20 mouse cellular contexts compared by ENCODE assay signal in genomic region chr1:34104846-34105245, GRCm38 (mm10).
A peak's percentile ranks its signal among the peaks of the same experiment; 100 is the strongest.
DNase-seq lines count a peak whose midpoint lies in the region; ATAC-seq and TF ChIP-seq lines count a peak whose summit lies in the region.
"Had no signal": no experiment of that assay in that cellular context is flagged by ENCODE, and none has a peak within 500 bp of the region (broad histone marks: within the 10 kb centered on the region; RNA-seq: fewer than 3 reads in every experiment).

No protein-coding gene starts in this region.

- H3K4me3 ChIP-seq in gastrocnemius, adult 2 months = no peak overlapping the region
- no peak overlapping the region for H3K4me3 ChIP-seq in heart, postnatal 0 days (ENCODE audit: low read depth, low read length)
- no peak overlapping the region for H3K4me3 ChIP-seq in midbrain, embryonic 15.5 days
- H3K4me3 ChIP-seq in midbrain, embryonic 11.5 days (ENCODE audit: low read depth, low read length) = no peak overlapping the region
- no peak overlapping the region for H3K4me3 ChIP-seq in liver, postnatal 0 days (ENCODE audit: low read depth, low read length)
- H3K4me3 ChIP-seq: erythroblast, embryonic 14.5 days; hindbrain, embryonic 12.5 days; megakaryocyte, embryonic 14.5 days; neural tube, embryonic 13.5 days had no signal

- H3K4me1 ChIP-seq in heart, postnatal 0 days (ENCODE audit: control insufficient read depth, insufficient read depth) = peaks cover 34% of the 10 kb centered on the region
- H3K4me1 ChIP-seq in midbrain, embryonic 15.5 days = peaks cover 18% of the 10 kb centered on the region
- peaks cover 19% of the 10 kb centered on the region for H3K4me1 ChIP-seq in midbrain, embryonic 11.5 days (ENCODE audit: control insufficient read depth, insufficient read depth, low read length)
- H3K4me1 ChIP-seq in liver, postnatal 0 days (ENCODE audit: insufficient read depth) = peaks cover 4% of the 10 kb centered on the region; the same call in 1 of the 2 replicates
- H3K4me1 ChIP-seq: megakaryocyte, embryonic 14.5 days had no signal

- no peak overlapping the region for H3K4me2 ChIP-seq in heart, postnatal 0 days (ENCODE audit: low read depth, low read length)
- no peak overlapping the region for H3K4me2 ChIP-seq in midbrain, embryonic 15.5 days
- no peak overlapping the region for H3K4me2 ChIP-seq in midbrain, embryonic 11.5 days
- no peak overlapping the region for H3K4me2 ChIP-seq in liver, postnatal 0 days (ENCODE audit: low read depth, low read length)
- H3K4me2 ChIP-seq: hindbrain, embryonic 12.5 days; neural tube, embryonic 13.5 days had no signal

- H3K9ac ChIP-seq in heart, postnatal 0 days (replicated peaks; ENCODE audit: low read depth, low read length) = no peak overlapping the region
- H3K9ac ChIP-seq in midbrain, embryonic 15.5 days = no peak overlapping the region
- H3K9ac ChIP-seq in midbrain, embryonic 11.5 days (ENCODE audit: low read length) = no peak overlapping the region
- H3K9ac ChIP-seq in liver, postnatal 0 days (replicated peaks) = no peak overlapping the region
- H3K9ac ChIP-seq: hindbrain, embryonic 12.5 days; neural tube, embryonic 13.5 days had no signal

- 33% methylated on average over 8 of the region's 8 CpGs for WGBS in heart, postnatal 0 days
- WGBS in midbrain, embryonic 15.5 days = 35% methylated on average over 8 of the region's 8 CpGs
- WGBS in midbrain, embryonic 11.5 days = 32% methylated on average over 8 of the region's 8 CpGs
- WGBS in liver, postnatal 0 days (ENCODE audit: insufficient replicate concordance) = 37% methylated on average over 8 of the region's 8 CpGs

- H3K36me3 ChIP-seq in heart, postnatal 0 days (replicated peaks; ENCODE audit: control insufficient read depth, insufficient read depth, low read length) = no peaks in the 10 kb centered on the region
- H3K36me3 ChIP-seq in midbrain, embryonic 15.5 days (replicated peaks) = no peaks in the 10 kb centered on the region
- H3K36me3 ChIP-seq in midbrain, embryonic 11.5 days (ENCODE audit: control insufficient read depth, insufficient read depth, low read length) = no peaks in the 10 kb centered on the region
- H3K36me3 ChIP-seq in liver, postnatal 0 days (replicated peaks; ENCODE audit: insufficient read depth, low read length) = no peaks in the 10 kb centered on the region
- H3K36me3 ChIP-seq: G1E; hindbrain, embryonic 12.5 days; neural tube, embryonic 13.5 days had no signal

- TF ChIP-seq CTCF in gastrocnemius, adult 2 months (IDR thresholded peaks at IDR 0.05) = no peak
- TF ChIP-seq CTCF in heart, postnatal 0 days (IDR thresholded peaks at IDR 0.05; ENCODE audit: low read depth) = no peak
- TF ChIP-seq CTCF in liver, postnatal 0 days (IDR thresholded peaks at IDR 0.05; ENCODE audit: low read depth) = no peak

- TF ChIP-seq EP300 in heart, postnatal 0 days (IDR thresholded peaks at IDR 0.05; ENCODE audit: low read depth) = no peak
- no peak for TF ChIP-seq EP300 in liver, postnatal 0 days (IDR thresholded peaks at IDR 0.05; ENCODE audit: low read depth)

- no peak for DNase-seq in gastrocnemius, adult 2 months
- no peak for DNase-seq in gastrocnemius, adult 18-20 months (ENCODE audit: low spot score)
- DNase-seq in heart, postnatal 0 days (ENCODE audit: low spot score) = no peak
- no peak for DNase-seq in heart, postnatal 36 days
- DNase-seq in midbrain, embryonic 11.5 days (ENCODE audit: low spot score, missing footprints) = no peak
- no peak for DNase-seq in liver, postnatal 0 days
- DNase-seq in thymus, postnatal 4 days = no peak
- DNase-seq: adrenal gland, adult 8-10 months; cerebellum, adult 8-10 months; gastrocnemius, postnatal 14 days; kidney, adult 8-10 months; right cerebral cortex, postnatal 25 days had no signal

- no peak for ATAC-seq in heart, postnatal 0 days (ENCODE audit: insufficient read depth, low read depth)
- ATAC-seq in midbrain, embryonic 15.5 days (replicated peaks) = 0 out of 2 replicates have a peak, but pooled peaks have one; percentile 27
- no peak for ATAC-seq in midbrain, embryonic 11.5 days (ENCODE audit: low FRiP score)
- peak; percentile 26; the same call in 1 of the 2 replicates for ATAC-seq in liver, postnatal 0 days
- ATAC-seq: forebrain, embryonic 16.5 days; lung, postnatal 0 days had no signal

- 0 out of 2 replicates have a peak overlapping the region, but pooled peaks have one; percentile 4 for H3K27ac ChIP-seq in gastrocnemius, adult 2 months
- peak overlapping the region; percentile 16; the same call in 1 of the 2 replicates for H3K27ac ChIP-seq in heart, postnatal 0 days (ENCODE audit: low read depth)
- H3K27ac ChIP-seq in midbrain, embryonic 15.5 days = no peak overlapping the region
- H3K27ac ChIP-seq in midbrain, embryonic 11.5 days (ENCODE audit: low read depth, low read length) = no peak overlapping the region
- H3K27ac ChIP-seq in liver, postnatal 0 days (ENCODE audit: low read depth) = peak overlapping the region; percentile 76
- H3K27ac ChIP-seq: hindbrain, embryonic 12.5 days; neural tube, embryonic 13.5 days had no signal

- H3K9me3 ChIP-seq in heart, postnatal 0 days (replicated peaks; ENCODE audit: control insufficient read depth, low read length) = no peaks in the 10 kb centered on the region
- no peaks in the 10 kb centered on the region for H3K9me3 ChIP-seq in midbrain, embryonic 15.5 days
- H3K9me3 ChIP-seq in midbrain, embryonic 11.5 days (ENCODE audit: control insufficient read depth, low read length) = no peaks in the 10 kb centered on the region
- H3K9me3 ChIP-seq in liver, postnatal 0 days (ENCODE audit: low read length) = no peaks in the 10 kb centered on the region
- H3K9me3 ChIP-seq: G1E; hindbrain, embryonic 12.5 days; megakaryocyte, embryonic 14.5 days; neural tube, embryonic 13.5 days had no signal

- H3K27me3 ChIP-seq in heart, postnatal 0 days (ENCODE audit: control insufficient read depth, insufficient read depth, low read length) = no peaks in the 10 kb centered on the region
- H3K27me3 ChIP-seq in midbrain, embryonic 15.5 days (replicated peaks) = no peaks in the 10 kb centered on the region
- H3K27me3 ChIP-seq in midbrain, embryonic 11.5 days (ENCODE audit: control insufficient read depth, insufficient read depth, low read length) = no peaks in the 10 kb centered on the region
- H3K27me3 ChIP-seq in liver, postnatal 0 days (ENCODE audit: insufficient read depth, low read length) = no peaks in the 10 kb centered on the region
- H3K27me3 ChIP-seq: hindbrain, embryonic 12.5 days; megakaryocyte, embryonic 14.5 days; neural tube, embryonic 13.5 days had no signal

- intact Hi-C loops in gastrocnemius, adult 2 months (cut with DNase I) = no loop called here
- intact Hi-C loops in heart, postnatal 36 days (cut with DNase I) = loop anchor here (5.0 kb wide), 2 partner anchors 38 to 98 kb away; no protein-coding TSS in a partner anchor

Comparison
In these comparisons a context has a peak if more than half of its experiments do, and no peak if none do; other contexts are left out.
1. ATAC-seq: peak in midbrain, embryonic 15.5 days (single experiment) and liver, postnatal 0 days (single experiment); none in heart, postnatal 0 days (single experiment) and midbrain, embryonic 11.5 days (single experiment).
2. H3K27ac ChIP-seq: peak in gastrocnemius, adult 2 months (single experiment), heart, postnatal 0 days (single experiment) and liver, postnatal 0 days (single experiment); none in midbrain, embryonic 15.5 days (single experiment) and midbrain, embryonic 11.5 days (single experiment).